Mouse (Mus musculus) activated CD4-positive, CD25-positive, alpha-beta regulatory T cell, adult 4 months (primary cell): Measurements from ENCODE around the gene Nav3. TPM values are rescaled to one million over a fixed set of nuclear protein-coding genes. Genes with fewer than 3 reads are reported as not detected.
"Not testable (repeated sequence)": the region's sequence is repeated elsewhere in the genome, so short reads cannot be mapped to it uniquely, and the experiment has no call there.

ENCODE experiments used
- ATAC-seq: one replicate; pipeline ENCODE4 v1.8.0; 2017
- polyA plus RNA-seq, 2 experiments: library from polyadenylated mRNA; unstranded; fragments of 100-300 nt; shearing (Covaris generic); gene quantifications; one replicate each; pipeline ENCODE4 v1.2.1; 2017

Gene Nav3
- under 1 TPM in 1 of 2 experiments, not detected in 1; 0.36 TPM for polyA plus RNA-seq

GRCm38 (mm10) chr10:110455838-110456493 is at the start of gene Nav3:
Gene Nav3 (minus strand): TSS chr10:110456204.
- no peak for ATAC-seq

GRCm38 (mm10) chr10:110485306-110485705 is 29.3 kb upstream of the Nav3 start:
- no peak for ATAC-seq

GRCm38 (mm10) chr10:110484822-110485221 is 28.8 kb upstream of the Nav3 start:
- no peak for ATAC-seq

- no peak for ATAC-seq
These were observed 23.2 kb upstream of the Nav3 start for GRCm38 (mm10) chr10:110479189-110479588.

- ATAC-seq = no peak
These were observed 21.8 kb upstream of the Nav3 start for GRCm38 (mm10) chr10:110477689-110478314.

- no peak for ATAC-seq
These were observed 18.1 kb upstream of the Nav3 start for GRCm38 (mm10) chr10:110474107-110474506.

GRCm38 (mm10) chr10:110469445-110469844 is 13.4 kb upstream of the Nav3 start:
- ATAC-seq = no peak

- ATAC-seq = no peak
These were observed 754 bp downstream of the Nav3 start for GRCm38 (mm10) chr10:110455063-110455837.

GRCm38 (mm10) chr10:110453566-110453965 is 2.4 kb downstream of the Nav3 start:
- ATAC-seq = no peak

GRCm38 (mm10) chr10:110440396-110440795 is 15.6 kb downstream of the Nav3 start:
- no peak for ATAC-seq

GRCm38 (mm10) chr10:110431078-110431477 is 24.9 kb downstream of the Nav3 start:
- ATAC-seq = no peak

GRCm38 (mm10) chr10:110429578-110429977 is 26.4 kb downstream of the Nav3 start:
- ATAC-seq = no peak

- no peak for ATAC-seq
These were observed 27.0 kb downstream of the Nav3 start for GRCm38 (mm10) chr10:110429052-110429451.

GRCm38 (mm10) chr10:110421533-110421932 is 34.5 kb downstream of the Nav3 start:
- ATAC-seq = no peak

- ATAC-seq = no peak
These were observed 39.0 kb downstream of the Nav3 start for GRCm38 (mm10) chr10:110417003-110417402.

- no peak for ATAC-seq
These were observed 40.4 kb downstream of the Nav3 start for GRCm38 (mm10) chr10:110415624-110416023.

- ATAC-seq = no peak
These were observed 42.6 kb downstream of the Nav3 start for GRCm38 (mm10) chr10:110413281-110413897.

- ATAC-seq = no peak
These were observed 53.1 kb downstream of the Nav3 start for GRCm38 (mm10) chr10:110402950-110403349.

GRCm38 (mm10) chr10:110400642-110401041 is 55.4 kb downstream of the Nav3 start:
- no peak for ATAC-seq

GRCm38 (mm10) chr10:110398643-110399042 is 57.4 kb downstream of the Nav3 start:
- no peak for ATAC-seq

- ATAC-seq = no peak
These were observed 69.4 kb downstream of the Nav3 start for GRCm38 (mm10) chr10:110386476-110387197.

- ATAC-seq = not testable (repeated sequence)
These were observed 72.3 kb downstream of the Nav3 start for GRCm38 (mm10) chr10:110383506-110384229.
